Mouse (Mus musculus) B cell, adult (primary cell): Measurements from ENCODE around the gene Trim54. TPM values are rescaled to one million over a fixed set of nuclear protein-coding genes. Genes with fewer than 3 reads are reported as not detected.

Experiments used
- total RNA-seq: library from RNA; stranded (reverse); gene quantifications from 4 replicates; pipeline ENCODE4 v1.2.4, GENCODE M21; 2023; ENCODE audit not compliant: inconsistent age

Gene Trim54
- total RNA-seq: not detected in 4 replicates

GRCm38 (mm10) chr5:31116354-31116753 lies at the start of gene Trim54:
Trim54 (plus strand) TSS chr5:31116712.

GRCm38 (mm10) chr5:31105814-31106335 lies 10.6 kb upstream of the Trim54 start, which contains the start of gene Dnajc5g:
Dnajc5g (plus strand) TSS chr5:31106285.

GRCm38 (mm10) chr5:31108000-31108490 lies 8.5 kb upstream of the Trim54 start, which contains the start of gene Slc30a3:
Slc30a3 (minus strand) TSS chr5:31108237.

GRCm38 (mm10) chr5:31138241-31138967 lies 21.9 kb downstream of the Trim54 start, which contains the start of gene Ucn:
Ucn (minus strand) TSS chr5:31138829.

GRCm38 (mm10) chr5:31154152-31154553 lies 37.6 kb downstream of the Trim54 start, which contains the start of gene Mpv17:
Mpv17 (minus strand) TSS chr5:31154251.

GRCm38 (mm10) chr5:31179766-31180630 lies 63.5 kb downstream of the Trim54 start, which contains the start of the genes Gm29609 and Gtf3c2:
Gm29609 (minus strand) TSS chr5:31179911.
Gtf3c2 (minus strand) TSS chr5:31180144.

Other genes with a start within 250 kb of the Trim54 start
- gene Tmem214, start 248.7 kb upstream of the Trim54 start, total RNA-seq: 41.6 to 48.8 TPM (median 46.7 TPM) in 4 replicates
- gene Agbl5, start 228.0 kb upstream of the Trim54 start, total RNA-seq: 16.6 to 22.1 TPM (median 20.9 TPM) in 4 replicates
- 159 to 190 TPM (median 185 TPM) in 4 replicates for gene Ost4, start 208.9 kb upstream of the Trim54 start, total RNA-seq
- gene Emilin1, start 203.3 kb upstream of the Trim54 start, total RNA-seq: 0.94 to 2.2 TPM (median 1.3 TPM) in 4 replicates
- 11.8 to 19.5 TPM (median 13.3 TPM) in 4 replicates for gene Khk, start 195.3 kb upstream of the Trim54 start, total RNA-seq
- gene Cgref1, start 171.1 kb upstream of the Trim54 start, total RNA-seq: not detected in 4 replicates
- gene Preb, start 156.4 kb upstream of the Trim54 start, total RNA-seq: 173 to 178 TPM (median 174 TPM) in 4 replicates
- gene Tcf23, start 148.1 kb upstream of the Trim54 start, total RNA-seq: 0.16 TPM in 1 of 4 replicates, not detected in the others
- gene Atraid, start 68.4 kb upstream of the Trim54 start, total RNA-seq: 34.7 to 50.5 TPM (median 41.7 TPM) in 4 replicates
- 9.7 to 14.3 TPM (median 10.6 TPM) in 4 replicates for gene Slc5a6, start 67.8 kb upstream of the Trim54 start, total RNA-seq
- 57.4 to 64.3 TPM (median 61.9 TPM) in 4 replicates for gene Cad, start 61.9 kb upstream of the Trim54 start, total RNA-seq
- not detected in 4 replicates for gene Dnajc5g, start 10.4 kb upstream of the Trim54 start, total RNA-seq
- 0.22 to 1.9 TPM (median 0.54 TPM) in 3 of 4 replicates, not detected in the other for gene Slc30a3, start 8.5 kb upstream of the Trim54 start, total RNA-seq
- not detected in 4 replicates for gene Ucn, start 22.1 kb downstream of the Trim54 start, total RNA-seq
- gene Mpv17, start 37.5 kb downstream of the Trim54 start, total RNA-seq: 16.5 to 23.3 TPM (median 19.8 TPM) in 4 replicates
- gene Gm29609, start 63.2 kb downstream of the Trim54 start, total RNA-seq: 3.2 to 5.6 TPM (median 4.2 TPM) in 4 replicates
- 171 to 195 TPM (median 190 TPM) in 4 replicates for gene Gtf3c2, start 63.4 kb downstream of the Trim54 start, total RNA-seq
- 74.9 to 85.8 TPM (median 84.0 TPM) in 4 replicates for gene Snx17, start 76.5 kb downstream of the Trim54 start, total RNA-seq
- gene Eif2b4, start 76.7 kb downstream of the Trim54 start, total RNA-seq: 33.8 to 58.0 TPM (median 38.8 TPM) in 4 replicates
- 62.3 to 67.0 TPM (median 65.8 TPM) in 4 replicates for gene Zfp513, start 85.6 kb downstream of the Trim54 start, total RNA-seq
- gene Ppm1g, start 104.0 kb downstream of the Trim54 start, total RNA-seq: 154 to 202 TPM (median 169 TPM) in 4 replicates
- gene Nrbp1, start 124.2 kb downstream of the Trim54 start, total RNA-seq: 314 to 335 TPM (median 321 TPM) in 4 replicates
- 2.1 TPM in 1 of 4 replicates, not detected in the others for gene Gm9970, start 124.5 kb downstream of the Trim54 start, total RNA-seq
- 24.1 to 29.7 TPM (median 27.2 TPM) in 4 replicates for gene Krtcap3, start 135.0 kb downstream of the Trim54 start, total RNA-seq
- 41.2 to 51.7 TPM (median 48.7 TPM) in 4 replicates for gene Ift172, start 174.4 kb downstream of the Trim54 start, total RNA-seq
- 1.00 to 4.6 TPM (median 2.9 TPM) in 4 replicates for gene Fndc4, start 179.4 kb downstream of the Trim54 start, total RNA-seq
- 0.35 TPM in 1 of 4 replicates, not detected in the others for gene Gckr, start 180.7 kb downstream of the Trim54 start, total RNA-seq